In the genomic region with DNA sequence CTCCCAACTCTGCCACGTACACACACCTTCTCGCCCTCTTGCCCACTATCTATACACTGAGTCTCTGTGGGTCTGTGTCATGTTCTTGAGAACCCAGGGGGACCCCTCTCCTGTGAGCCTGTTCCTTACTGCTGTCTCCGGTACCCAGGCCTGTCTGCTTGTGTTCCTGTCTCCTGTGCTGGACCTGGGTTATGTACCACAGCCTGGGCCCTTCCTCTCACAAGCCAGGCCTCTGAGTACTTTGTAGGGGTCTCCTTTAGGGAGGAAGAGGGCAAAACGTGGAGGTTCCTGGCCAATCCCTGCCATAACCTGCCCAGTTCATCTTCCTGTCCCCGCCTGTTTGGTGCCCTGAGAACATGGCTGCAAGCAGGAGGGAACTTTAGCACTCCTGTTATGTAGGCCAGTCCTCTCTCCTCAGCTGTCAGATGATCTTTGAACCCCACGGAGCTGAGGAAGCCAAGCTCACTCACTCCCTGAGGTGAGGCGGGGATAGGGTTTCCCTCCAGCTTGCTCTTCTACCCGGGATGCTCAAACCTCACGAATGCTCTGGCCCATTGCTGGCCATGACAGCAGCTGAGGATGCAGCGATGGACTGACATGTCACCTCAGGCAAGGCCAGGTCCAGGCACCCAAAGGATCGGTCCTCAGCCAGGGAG, we compare ENCODE assay signal across 32 mouse cellular contexts. TPM values are rescaled to one million over a fixed set of nuclear protein-coding genes. Genes with fewer than 3 reads are reported as not detected.
A peak's percentile ranks its signal among the peaks of the same experiment; 100 is the strongest.
DNase-seq lines count a peak whose midpoint lies in the region; ATAC-seq lines count a peak whose summit lies in the region.
"Had no signal": no experiment of that assay in that cellular context is flagged by ENCODE, and none has a peak within 500 bp of the region (broad histone marks: within the 10 kb centered on the region; RNA-seq: fewer than 3 reads in every experiment).

No protein-coding gene starts in this region.

- no peak overlapping the region for H3K9ac ChIP-seq in forebrain, embryonic 11.5 days (ENCODE audit: low read length)
- no peak overlapping the region for H3K9ac ChIP-seq in forebrain, embryonic 12.5 days
- H3K9ac ChIP-seq in kidney, embryonic 16.5 days (replicated peaks; ENCODE audit: low read length): no peak overlapping the region
- H3K9ac ChIP-seq: forebrain, embryonic 15.5 days; limb, embryonic 15.5 days; liver, embryonic 14.5 days; lung, embryonic 14.5 days; midbrain, embryonic 13.5 days; neural tube, embryonic 12.5 days had no signal

- no peak overlapping the region for H3K4me2 ChIP-seq in forebrain, embryonic 11.5 days (ENCODE audit: low read depth, low read length, severe bottlenecking)
- H3K4me2 ChIP-seq in forebrain, embryonic 12.5 days: no peak overlapping the region
- H3K4me2 ChIP-seq in kidney, embryonic 16.5 days (replicated peaks; ENCODE audit: low read depth, low read length): no peak overlapping the region
- H3K4me2 ChIP-seq: forebrain, embryonic 15.5 days; limb, embryonic 15.5 days; lung, embryonic 14.5 days; midbrain, embryonic 13.5 days; neural tube, embryonic 12.5 days had no signal

- no peaks in the 10 kb centered on the region for H3K36me3 ChIP-seq in forebrain, embryonic 11.5 days (ENCODE audit: control insufficient read depth, insufficient read depth, low read length)
- H3K36me3 ChIP-seq in forebrain, embryonic 12.5 days (replicated peaks): peaks cover 45% of the 10 kb centered on the region
- peaks cover 7% of the 10 kb centered on the region for H3K36me3 ChIP-seq in kidney, embryonic 16.5 days (ENCODE audit: insufficient read depth, low read length)

- no peaks in the 10 kb centered on the region for H3K4me1 ChIP-seq in forebrain, embryonic 11.5 days (replicated peaks; ENCODE audit: control insufficient read depth, insufficient read depth, low read length)
- H3K4me1 ChIP-seq in forebrain, embryonic 12.5 days: no peaks in the 10 kb centered on the region
- H3K4me1 ChIP-seq in kidney, embryonic 16.5 days (ENCODE audit: insufficient read depth, low read length): no peaks in the 10 kb centered on the region
- H3K4me1 ChIP-seq: forebrain, embryonic 15.5 days; midbrain, embryonic 13.5 days; neural tube, embryonic 12.5 days had no signal

- no peak overlapping the region for H3K27ac ChIP-seq in forebrain, embryonic 11.5 days (ENCODE audit: low read depth, low read length)
- no peak overlapping the region for H3K27ac ChIP-seq in forebrain, embryonic 12.5 days
- no peak overlapping the region for H3K27ac ChIP-seq in kidney, embryonic 16.5 days (ENCODE audit: low read length)
- H3K27ac ChIP-seq: forebrain, embryonic 15.5 days; limb, embryonic 15.5 days; liver, embryonic 14.5 days; midbrain, embryonic 13.5 days; neural tube, embryonic 12.5 days had no signal

- no peak for ATAC-seq in forebrain, embryonic 11.5 days (replicated peaks; ENCODE audit: low FRiP score)
- no peak for ATAC-seq in forebrain, embryonic 12.5 days (ENCODE audit: low FRiP score)
- ATAC-seq in kidney, embryonic 16.5 days (ENCODE audit: low FRiP score, low TSS enrichment): no peak
- ATAC-seq: CD4-positive, CD25-positive, alpha-beta regulatory T cell, adult 4 months; forebrain, embryonic 15.5 days; hindbrain, embryonic 16.5 days; midbrain, embryonic 13.5 days had no signal

- H3K27me3 ChIP-seq in forebrain, embryonic 11.5 days (ENCODE audit: control insufficient read depth, insufficient read depth, low read length): no peaks in the 10 kb centered on the region
- no peaks in the 10 kb centered on the region for H3K27me3 ChIP-seq in forebrain, embryonic 12.5 days
- H3K27me3 ChIP-seq in kidney, embryonic 16.5 days (ENCODE audit: insufficient read depth, low read length): no peaks in the 10 kb centered on the region
- H3K27me3 ChIP-seq: forebrain, embryonic 15.5 days; limb, embryonic 15.5 days; midbrain, embryonic 13.5 days; neural tube, embryonic 12.5 days had no signal

- peak; percentile 43 for DNase-seq in forebrain, embryonic 11.5 days (ENCODE audit: low spot score)
- peak; percentile 48 for DNase-seq in kidney, adult 11 months
- peak; percentile 2 for DNase-seq in ovary, postnatal 36 days (ENCODE audit: low spot score)
- DNase-seq in ovary, postnatal 10 days (ENCODE audit: low spot score): no peak
- DNase-seq in adrenal gland, adult 18-20 months (ENCODE audit: low spot score in 2 of 2): no peak
- DNase-seq in Muller cell, postnatal 12 days (ENCODE audit: inconsistent ontology term): no peak
- DNase-seq: adrenal gland, adult 2 months; cerebellum, adult 11 months; cerebellum, postnatal 14 days; gastrocnemius, postnatal 25 days; heart, adult 18-20 months; left cerebral cortex, postnatal 4 days; lung, embryonic 14.5 days; thymus, postnatal 14 days had no signal

- WGBS in forebrain, embryonic 11.5 days: 75% methylated on average over 11 of the region's 11 CpGs
- WGBS in forebrain, embryonic 12.5 days: 81% methylated on average over 11 of the region's 11 CpGs
- 60% methylated on average over 11 of the region's 11 CpGs for WGBS in kidney, embryonic 16.5 days

- no peak overlapping the region for H3K4me3 ChIP-seq in forebrain, embryonic 11.5 days (ENCODE audit: low read depth, low read length)
- no peak overlapping the region for H3K4me3 ChIP-seq in forebrain, embryonic 12.5 days (replicated peaks)
- H3K4me3 ChIP-seq in kidney, embryonic 16.5 days (ENCODE audit: low read length): no peak overlapping the region
- H3K4me3 ChIP-seq: forebrain, embryonic 15.5 days; limb, embryonic 15.5 days; midbrain, embryonic 13.5 days; neural tube, embryonic 12.5 days had no signal

- no peaks in the 10 kb centered on the region for H3K9me3 ChIP-seq in forebrain, embryonic 11.5 days (ENCODE audit: control insufficient read depth, low read length)
- H3K9me3 ChIP-seq in forebrain, embryonic 12.5 days: no peaks in the 10 kb centered on the region
- H3K9me3 ChIP-seq in kidney, embryonic 16.5 days (ENCODE audit: low read length): no peaks in the 10 kb centered on the region
- H3K9me3 ChIP-seq: forebrain, embryonic 15.5 days; limb, embryonic 15.5 days; midbrain, embryonic 13.5 days; neural tube, embryonic 12.5 days had no signal

RNA-seq across cellular contexts. Expression of a gene that starts 11.1 kb away (rescaled TPM):
- polyA plus RNA-seq in forebrain, embryonic 11.5 days (2014; fragmentation: Nextera tagmentation; extraction: Ambion mirVana): 35.1 and 36.9 TPM in 2 replicates
- polyA plus RNA-seq in forebrain, embryonic 12.5 days (2016; fragmentation: Nextera tagmentation; extraction: Ambion mirVana): 42.0 and 44.0 TPM in 2 replicates
- polyA plus RNA-seq in kidney, embryonic 16.5 days (2015; fragmentation: Nextera tagmentation; extraction: Ambion mirVana): 33.6 and 37.3 TPM in 2 replicates
- total RNA-seq in adrenal gland, adult 18-20 months (2021): 10 to 100 TPM; 58.0 to 85.4 TPM

RNA-seq across cellular contexts. Expression of a gene that starts 13.0 kb away (rescaled TPM):
- polyA plus RNA-seq in forebrain, embryonic 11.5 days (2014; fragmentation: Nextera tagmentation; extraction: Ambion mirVana): 16.6 and 20.1 TPM in 2 replicates
- 35.8 and 39.9 TPM in 2 replicates for polyA plus RNA-seq in forebrain, embryonic 12.5 days (2016; fragmentation: Nextera tagmentation; extraction: Ambion mirVana)
- 35.2 and 38.1 TPM in 2 replicates for polyA plus RNA-seq in kidney, embryonic 16.5 days (2015; fragmentation: Nextera tagmentation; extraction: Ambion mirVana)
- total RNA-seq in adrenal gland, adult 18-20 months (2021): 1 to 10 TPM; 6.9 to 9.2 TPM
- total RNA-seq: megakaryocyte, adult 5-6 weeks had no signal
- polyA plus RNA-seq: CD4-positive, CD25-positive, alpha-beta regulatory T cell, adult 4 months had no signal

RNA-seq across cellular contexts. Expression of a gene that starts 23.6 kb away (rescaled TPM):
- 65.1 and 80.5 TPM in 2 replicates for polyA plus RNA-seq in forebrain, embryonic 11.5 days (2014; fragmentation: Nextera tagmentation; extraction: Ambion mirVana)
- 69.8 and 75.6 TPM in 2 replicates for polyA plus RNA-seq in forebrain, embryonic 12.5 days (2016; fragmentation: Nextera tagmentation; extraction: Ambion mirVana)
- polyA plus RNA-seq in kidney, embryonic 16.5 days (2015; fragmentation: Nextera tagmentation; extraction: Ambion mirVana): 95.5 and 98.5 TPM in 2 replicates
- 10 to 100 TPM; 16.2 to 19.9 TPM for total RNA-seq in adrenal gland, adult 18-20 months (2021)

RNA-seq across cellular contexts. Expression of a gene that starts 30.7 kb away (rescaled TPM):
- polyA plus RNA-seq in forebrain, embryonic 11.5 days (2014; fragmentation: Nextera tagmentation; extraction: Ambion mirVana): not detected in 2 replicates
- not detected in 2 replicates for polyA plus RNA-seq in forebrain, embryonic 12.5 days (2016; fragmentation: Nextera tagmentation; extraction: Ambion mirVana)
- polyA plus RNA-seq in kidney, embryonic 16.5 days (2015; fragmentation: Nextera tagmentation; extraction: Ambion mirVana): not detected in 2 replicates
- total RNA-seq in adrenal gland, adult 18-20 months (2021): not detected
- total RNA-seq: adrenal gland, adult 2 months; adrenal gland, postnatal 4 days; gastrocnemius, postnatal 25 days; heart, adult 18-20 months; heart, postnatal 25 days; layer of hippocampus, postnatal 10 days; left cerebral cortex, adult 8-10 months; left cerebral cortex, postnatal 4 days; megakaryocyte, adult 5-6 weeks had no signal
- polyA plus RNA-seq: adrenal gland, adult 2 months; CD4-positive, CD25-positive, alpha-beta regulatory T cell, adult 4 months; embryonic facial prominence, embryonic 14.5 days; forebrain, embryonic 15.5 days; heart, embryonic 14.5 days; hindbrain, embryonic 16.5 days; large intestine, adult 2 months; limb, embryonic 15.5 days; liver, embryonic 14.5 days; lung, embryonic 14.5 days; midbrain, embryonic 13.5 days; neural tube, embryonic 12.5 days; spleen, adult 2 months had no signal

RNA-seq across cellular contexts. Expression of a gene that starts 38.0 kb away (rescaled TPM):
- polyA plus RNA-seq in forebrain, embryonic 11.5 days (2014; fragmentation: Nextera tagmentation; extraction: Ambion mirVana): 72.9 and 80.6 TPM in 2 replicates
- polyA plus RNA-seq in forebrain, embryonic 12.5 days (2016; fragmentation: Nextera tagmentation; extraction: Ambion mirVana): 58.5 and 64.4 TPM in 2 replicates
- 89.2 and 89.4 TPM in 2 replicates for polyA plus RNA-seq in kidney, embryonic 16.5 days (2015; fragmentation: Nextera tagmentation; extraction: Ambion mirVana)
- total RNA-seq in adrenal gland, adult 18-20 months (2021): 10 to 100 TPM; 55.8 to 88.9 TPM

Comparison
In these comparisons a context has a peak if more than half of its experiments do, and no peak if none do; other contexts are left out.
1. DNase-seq: peak in forebrain, embryonic 11.5 days (single experiment), kidney, adult 11 months (single experiment) and ovary, postnatal 36 days (single experiment); none in ovary, postnatal 10 days (single experiment), adrenal gland, adult 18-20 months (0 of 2) and Muller cell, postnatal 12 days (single experiment).